Mouse (Mus musculus): ENCODE data around the gene Cnnm1.

Cnnm1 gene

GRCm38 (mm10) chr19:43511621-43512620 lies 71.7 kb downstream of the Cnnm1 start:
- DNase-seq (ENCODE audit: low spot score), result no peak

- no peak for DNase-seq (ENCODE audit: low spot score)
These were observed 73.6 kb downstream of the Cnnm1 start for GRCm38 (mm10) chr19:43513874-43514273.

GRCm38 (mm10) chr19:43515668-43516396 lies 75.6 kb downstream of the Cnnm1 start:
- no peak for DNase-seq (ENCODE audit: low spot score)

GRCm38 (mm10) chr19:43516397-43517035 lies 76.3 kb downstream of the Cnnm1 start:
- no peak for DNase-seq (ENCODE audit: low spot score)

GRCm38 (mm10) chr19:43517320-43517719 lies 77.1 kb downstream of the Cnnm1 start:
- DNase-seq (ENCODE audit: low spot score), result no peak

GRCm38 (mm10) chr19:43517808-43518207 lies 77.6 kb downstream of the Cnnm1 start:
- DNase-seq (ENCODE audit: low spot score), result no peak

- DNase-seq (ENCODE audit: low spot score), result no peak
These were observed 78.0 kb downstream of the Cnnm1 start for GRCm38 (mm10) chr19:43518261-43518660.

- DNase-seq (ENCODE audit: low spot score), result no peak
These were observed 79.0 kb downstream of the Cnnm1 start for GRCm38 (mm10) chr19:43519226-43519625.

- DNase-seq (ENCODE audit: low spot score), result no peak
These were observed 80.2 kb downstream of the Cnnm1 start for GRCm38 (mm10) chr19:43520402-43520801.

- DNase-seq (ENCODE audit: low spot score), result no peak
These were observed 81.1 kb downstream of the Cnnm1 start for GRCm38 (mm10) chr19:43521362-43521761.

- DNase-seq (ENCODE audit: low spot score), result no peak
These were observed 81.8 kb downstream of the Cnnm1 start for GRCm38 (mm10) chr19:43521996-43522395.

GRCm38 (mm10) chr19:43523551-43523950 lies 83.3 kb downstream of the Cnnm1 start:
- no peak for DNase-seq (ENCODE audit: low spot score)

- DNase-seq (ENCODE audit: low spot score), result peak; percentile 94
These were observed 84.2 kb downstream of the Cnnm1 start, which contains the start of gene Got1 for GRCm38 (mm10) chr19:43524187-43525103. Gene Got1, minus strand, starts transcription at chr19:43524605.

GRCm38 (mm10) chr19:43525104-43525482 lies 84.9 kb downstream of the Cnnm1 start:
- peak; percentile 70 for DNase-seq (ENCODE audit: low spot score)

- no peak for DNase-seq (ENCODE audit: low spot score)
These were observed 85.3 kb downstream of the Cnnm1 start for GRCm38 (mm10) chr19:43525566-43525965.

- DNase-seq (ENCODE audit: low spot score), result no peak
These were observed 85.8 kb downstream of the Cnnm1 start for GRCm38 (mm10) chr19:43526025-43526424.

- DNase-seq (ENCODE audit: low spot score), result no peak
These were observed 86.9 kb downstream of the Cnnm1 start for GRCm38 (mm10) chr19:43527131-43527530.

- DNase-seq (ENCODE audit: low spot score), result no peak
These were observed 87.9 kb downstream of the Cnnm1 start for GRCm38 (mm10) chr19:43528056-43528587.

- DNase-seq (ENCODE audit: low spot score), result peak; percentile 41
These were observed 90.0 kb downstream of the Cnnm1 start for GRCm38 (mm10) chr19:43530197-43530770.

- DNase-seq (ENCODE audit: low spot score), result no peak
These were observed 90.7 kb downstream of the Cnnm1 start for GRCm38 (mm10) chr19:43530921-43531320.

GRCm38 (mm10) chr19:43535372-43535771 lies 95.1 kb downstream of the Cnnm1 start:
- DNase-seq (ENCODE audit: low spot score), result no peak
